Mouse (Mus musculus) heart, postnatal 10 days (tissue): ENCODE measurements around the gene Tbc1d1. TPM values are rescaled to one million over a fixed set of nuclear protein-coding genes. Genes with fewer than 3 reads are reported as not detected.
A peak's percentile ranks its signal among the peaks of the same experiment; 100 is the strongest.

Experiments
- DNase-seq, 2 experiments: peaks; one replicate each; pipeline ENCODE4 v3.0.0; 2021
- intact Hi-C: fragments of 180-260 bp; cut with DNase I; formaldehyde crosslinking; loops from one replicate; pipeline ENCODE4 v1.15.1; 2025
- total RNA-seq, 2 experiments: library from RNA; stranded (reverse); gene quantifications; 2 replicates each; pipeline ENCODE4 v1.2.3; 2021

Gene Tbc1d1
- total RNA-seq, 2 experiments from 2014 or later: 33.3 to 41.1 TPM

DNA sequence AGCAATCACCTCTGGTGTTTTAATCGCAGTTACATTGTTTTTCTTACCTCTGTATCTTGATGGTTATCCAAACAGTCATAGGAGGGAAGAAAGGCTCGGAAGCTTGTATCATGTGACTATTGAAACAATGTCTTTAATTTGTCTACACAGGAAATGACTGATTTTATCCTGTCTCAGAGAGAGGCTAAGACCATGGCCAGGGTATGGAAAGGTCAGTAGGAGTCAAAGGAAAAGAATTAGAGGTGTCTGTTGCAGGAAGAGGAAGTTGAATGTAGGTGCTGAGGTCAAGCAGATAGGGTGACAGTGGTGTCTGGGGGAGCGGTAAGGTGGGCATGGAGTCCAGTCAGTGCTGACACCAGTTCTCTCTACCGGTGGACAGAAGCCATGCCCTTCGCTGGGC, 45.0 kb downstream of the Tbc1d1 start:
- intact Hi-C loops: no loop called here
- DNase-seq: no peak

DNA sequence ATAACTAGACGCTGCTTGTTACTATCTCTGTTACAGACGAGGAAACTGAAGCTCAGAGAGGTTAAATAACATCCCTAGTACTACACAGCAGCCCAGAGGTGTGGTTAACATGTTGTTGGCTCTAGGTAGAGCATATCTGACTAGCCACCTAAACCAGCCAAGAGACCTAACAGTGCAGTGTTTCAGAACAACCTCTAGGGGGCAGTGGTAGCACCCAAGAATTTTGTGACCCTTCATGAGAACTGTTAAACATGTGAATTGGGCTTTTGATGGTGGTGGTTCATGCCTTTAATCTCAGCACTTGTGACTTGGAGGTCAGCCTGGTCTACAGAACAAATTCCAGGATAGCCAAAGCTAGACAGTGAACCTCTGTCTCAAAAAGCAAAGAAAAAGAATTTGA, 46.2 kb downstream of the Tbc1d1 start:
- intact Hi-C loops: loop anchor here (1.0 to 2.0 kb wide), 2 partner anchors 63 to 72 kb away; no protein-coding TSS in a partner anchor
- DNase-seq: peak; percentile 60 to 77

DNA sequence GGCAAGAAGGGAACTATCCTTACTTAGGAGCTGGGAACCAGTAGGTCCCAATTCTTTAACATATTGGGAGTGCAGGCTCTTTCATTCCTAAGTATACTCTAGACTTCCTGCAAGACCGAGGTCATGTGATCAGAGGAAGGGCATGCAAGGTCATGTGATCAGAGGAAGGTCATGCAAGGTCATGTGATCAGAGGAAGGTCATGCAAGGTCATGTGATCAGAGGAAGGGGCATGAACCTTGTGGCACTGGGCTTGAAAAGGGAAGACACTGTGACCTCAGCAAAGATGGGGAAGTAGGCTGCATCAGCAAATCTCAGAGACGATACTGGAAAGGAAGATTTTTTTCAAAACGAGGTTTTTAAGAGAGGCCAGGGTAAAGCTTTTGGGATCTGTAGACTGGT, 49.5 kb downstream of the Tbc1d1 start:
- no peak for DNase-seq
- intact Hi-C loops: loop anchor here (2.0 kb wide), 1 partner anchor 19 kb away; no protein-coding TSS in a partner anchor

GRCm38 (mm10) chr5:64206431-64206830, 50.3 kb downstream of the Tbc1d1 start:
- intact Hi-C loops: no loop called here
- no peak for DNase-seq

- intact Hi-C loops: no loop called here
- DNase-seq: no peak
Measured at GRCm38 (mm10) chr5:64206875-64207274, 50.8 kb downstream of the Tbc1d1 start.

DNA sequence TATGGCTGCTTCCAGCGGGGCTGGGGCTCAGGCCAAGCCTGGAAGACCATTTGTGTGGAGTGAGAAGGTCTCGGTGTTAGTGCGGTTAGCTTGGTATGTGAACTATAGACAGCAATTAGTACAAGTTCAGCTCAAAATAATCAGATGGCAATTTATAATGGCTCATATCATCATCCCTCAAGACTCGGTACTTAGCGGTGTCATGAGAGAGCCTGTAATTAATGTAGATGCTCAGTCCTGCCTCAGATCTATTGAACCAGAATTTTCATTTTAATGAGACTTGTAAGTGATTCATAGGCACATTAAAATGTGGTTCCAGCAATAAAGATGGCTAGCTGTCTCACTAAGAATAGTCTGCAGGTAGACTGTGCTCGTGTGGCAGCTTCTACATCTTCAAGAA, 51.7 kb downstream of the Tbc1d1 start:
- intact Hi-C loops: no loop called here
- no peak for DNase-seq

DNA sequence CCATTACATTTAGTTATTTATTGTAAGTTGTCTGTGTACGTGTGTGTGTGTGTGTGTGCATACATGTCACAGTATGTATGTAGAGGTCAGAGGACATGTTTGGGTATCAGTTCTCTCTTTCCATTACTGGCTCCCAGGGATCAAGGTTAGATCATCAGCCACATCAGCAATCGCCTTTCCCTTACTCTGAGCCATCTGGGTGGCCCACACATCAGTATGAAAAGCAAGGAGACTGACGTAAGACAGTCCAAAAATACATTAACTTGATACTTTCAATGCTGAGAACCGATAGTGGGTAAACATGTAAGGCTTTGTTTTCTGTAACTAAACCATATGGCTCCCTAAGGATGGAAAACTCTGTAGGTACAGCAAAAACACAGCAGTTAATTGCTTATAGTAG, 54.7 kb downstream of the Tbc1d1 start:
- intact Hi-C loops: no loop called here
- no peak for DNase-seq

DNA sequence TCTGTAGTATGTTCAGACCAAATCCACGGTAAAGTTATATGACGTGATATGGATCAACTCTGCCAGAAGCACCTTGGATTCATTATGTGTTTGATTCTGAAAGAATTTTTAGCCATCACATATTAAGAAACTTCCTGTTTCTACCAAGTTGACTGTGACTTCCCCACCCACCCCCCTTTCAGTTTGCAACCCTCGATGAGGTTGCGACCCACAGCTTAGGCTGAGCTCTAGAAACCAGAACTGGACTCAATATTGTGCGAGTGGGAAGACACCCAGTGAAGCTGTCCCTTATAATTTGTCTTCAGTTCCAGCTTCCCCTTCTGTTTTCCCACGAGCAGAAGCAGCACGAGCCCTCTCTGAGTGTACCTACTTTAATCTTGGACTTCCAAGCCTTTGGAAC, 55.2 kb downstream of the Tbc1d1 start:
- intact Hi-C loops: no loop called here
- DNase-seq: no peak

- intact Hi-C loops: no loop called here
- DNase-seq: peak in 1 of 2 experiments; percentile 35
Measured at GRCm38 (mm10) chr5:64212206-64212605, 56.1 kb downstream of the Tbc1d1 start.

DNA sequence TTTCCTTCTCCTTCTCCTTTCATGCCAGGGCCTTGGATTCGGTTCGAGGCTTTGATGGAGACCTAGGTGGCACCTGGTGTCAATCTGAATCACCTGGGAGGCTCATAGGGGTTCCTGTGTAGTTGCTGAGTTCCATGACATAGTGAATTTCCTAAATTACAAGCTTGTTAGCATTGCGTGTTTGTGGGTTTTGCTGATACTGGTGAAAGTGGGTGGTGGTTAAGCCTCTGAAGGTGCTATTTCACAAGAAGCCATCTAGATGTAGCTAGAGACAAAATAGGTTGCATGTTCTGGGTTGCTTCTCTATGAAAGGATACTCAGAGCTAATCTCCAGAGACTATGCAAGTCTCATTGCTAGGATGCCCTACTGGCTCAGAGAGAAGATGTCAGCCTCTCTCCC, 56.5 kb downstream of the Tbc1d1 start:
- intact Hi-C loops: no loop called here

GRCm38 (mm10) chr5:64215806-64216205, 59.7 kb downstream of the Tbc1d1 start:
- intact Hi-C loops: no loop called here
- no peak for DNase-seq

More for the DNA sequence above, 56.5 kb downstream of the Tbc1d1 start:
- DNase-seq: no peak

DNA sequence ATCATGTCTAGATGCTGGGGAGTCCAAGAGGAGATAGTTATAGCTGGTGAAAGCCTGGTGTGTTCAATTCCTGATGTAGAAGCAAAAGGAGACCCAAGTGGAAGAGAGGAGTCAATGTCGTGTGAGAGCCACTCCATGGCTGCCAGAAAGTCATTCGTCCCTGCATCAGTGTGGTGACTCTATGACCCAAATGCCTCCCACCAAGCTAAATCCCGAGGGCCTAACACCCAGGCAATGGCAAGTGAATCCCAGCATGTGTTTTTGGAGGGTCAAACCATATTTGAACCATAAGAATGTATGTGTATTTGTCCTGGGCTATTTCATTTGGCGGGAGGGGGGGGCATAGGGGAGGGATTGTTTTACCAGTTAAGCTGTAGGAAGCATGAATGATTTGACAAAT, 60.2 kb downstream of the Tbc1d1 start:
- intact Hi-C loops: no loop called here
- no peak for DNase-seq

GRCm38 (mm10) chr5:64217256-64217655, 61.2 kb downstream of the Tbc1d1 start:
- DNase-seq: no peak

GRCm38 (mm10) chr5:64217816-64218602, 61.9 kb downstream of the Tbc1d1 start:
- DNase-seq: no peak
- intact Hi-C loops: no loop called here

More at GRCm38 (mm10) chr5:64217256-64217655, 61.2 kb downstream of the Tbc1d1 start:
- intact Hi-C loops: no loop called here

- DNase-seq: no peak
- intact Hi-C loops: no loop called here
Measured at GRCm38 (mm10) chr5:64218603-64218999, 62.5 kb downstream of the Tbc1d1 start.

GRCm38 (mm10) chr5:64220776-64221175, 64.7 kb downstream of the Tbc1d1 start:
- no peak for DNase-seq
- intact Hi-C loops: no loop called here

GRCm38 (mm10) chr5:64224735-64225425, 68.8 kb downstream of the Tbc1d1 start:
- intact Hi-C loops: loop anchor here (2.0 kb wide), 1 partner anchor 20 kb away; no protein-coding TSS in a partner anchor

DNA sequence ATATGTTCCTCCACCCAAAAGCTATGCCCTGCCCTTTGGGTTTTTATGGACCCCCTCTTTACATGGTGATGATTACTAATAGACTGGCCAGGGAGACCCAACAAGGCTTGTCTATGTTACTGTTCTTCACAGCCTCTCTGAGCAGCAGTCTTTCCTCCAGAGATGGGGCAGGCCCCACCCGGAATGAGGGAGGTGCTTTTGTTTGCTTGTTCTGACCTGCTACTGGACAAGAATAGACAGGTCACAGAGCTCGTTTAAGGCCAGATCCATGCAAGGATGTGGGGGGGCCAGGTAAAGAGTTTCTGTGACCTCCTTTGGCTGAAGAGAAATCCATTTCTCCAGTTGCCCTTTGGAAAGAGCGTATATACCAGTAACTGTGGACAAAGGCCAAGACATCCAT, 72.1 kb downstream of the Tbc1d1 start:
- DNase-seq: no peak
- intact Hi-C loops: no loop called here

More at GRCm38 (mm10) chr5:64224735-64225425, 68.8 kb downstream of the Tbc1d1 start:
- DNase-seq: peak in 1 of 2 experiments; percentile 37

- intact Hi-C loops: no loop called here
- no peak for DNase-seq
Measured at GRCm38 (mm10) chr5:64229336-64229866, 73.3 kb downstream of the Tbc1d1 start.

DNA sequence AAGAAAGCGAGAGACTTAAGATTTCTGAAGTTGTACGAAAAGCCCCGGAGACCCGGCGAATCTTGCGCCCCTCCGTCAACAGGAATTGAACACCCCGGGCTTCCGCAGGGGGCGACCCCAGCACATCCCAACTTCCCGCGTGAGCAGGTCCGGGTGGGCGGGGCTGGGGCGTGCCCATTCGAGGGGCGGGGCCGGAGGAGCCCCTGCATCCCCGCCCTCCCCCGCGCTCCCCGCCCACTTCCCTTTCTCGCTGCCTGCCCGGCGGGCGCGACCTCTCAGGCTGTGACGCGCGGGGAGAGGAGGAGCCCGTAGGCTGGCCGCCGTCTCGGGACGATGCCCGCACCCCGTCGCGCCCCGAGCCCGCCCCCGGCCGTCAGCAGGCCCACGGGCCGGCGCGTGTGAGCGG, 74.0 kb downstream of the Tbc1d1 start:
- peak; percentile 93 to 94 for DNase-seq
- intact Hi-C loops: no loop called here

GRCm38 (mm10) chr5:64230507-64231041, 74.5 kb downstream of the Tbc1d1 start:
- DNase-seq: peak; percentile 47 to 48
- intact Hi-C loops: no loop called here
